Mouse (Mus musculus): ENCODE measurements at regions not wholly inside any gene's neighbourhood (a gene's known extent, or its start where the extent isn't known, plus 50 kb on each side); places are given as distances from the start of the nearest gene placed in this dataset.

- TF ChIP-seq MAFK (IDR thresholded peaks at IDR 0.05; ENCODE audit: insufficient read depth, low read depth, low read length) (no peak), CHD2 (IDR thresholded peaks at IDR 0.05; ENCODE audit: low read depth, low read length) (no peak), ZNF384 (IDR thresholded peaks at IDR 0.05; ENCODE audit: low read depth, low read length) (no peak), ZC3H11A (IDR thresholded peaks at IDR 0.05; ENCODE audit: borderline replicate concordance, low read depth, low read length) (no peak)
These were observed 381.6 kb downstream of the Lmo4 start for GRCm38 (mm10) chr3:143823395-143823777.
